ENCODE assay signal across 7 mouse cellular contexts in genomic region chr16:31016169-31016568, GRCm38 (mm10).
A peak's percentile ranks its signal among the peaks of the same experiment; 100 is the strongest.
DNase-seq lines count a peak whose midpoint lies in the region; TF ChIP-seq lines count a peak whose summit lies in the region.

No protein-coding gene starts in this region.

- TF ChIP-seq POLR2A in CH12.LX (IDR thresholded peaks at IDR 0.05; ENCODE audit: low read depth, low read length), result no peak

- no peak overlapping the region for H3K27ac ChIP-seq in CH12.LX (ENCODE audit: insufficient read depth, low read depth)

- H3K4me2 ChIP-seq in CH12.LX (ENCODE audit: insufficient read depth, low read depth, poor library complexity, severe bottlenecking), result no peak overlapping the region

- no peaks in the 10 kb centered on the region for H3K27me3 ChIP-seq in CH12.LX (replicated peaks)

- H3K4me3 ChIP-seq in CH12.LX (replicated peaks in 1 of 3; ENCODE audit: low read depth in 2 of 3, low read length in 2 of 3, poor library complexity in 1 of 3), result no peak overlapping the region

- H3K79me2 ChIP-seq in CH12.LX (replicated peaks; ENCODE audit: control insufficient read depth, extremely low read depth, insufficient read depth, poor library complexity, severe bottlenecking), result no peaks in the 10 kb centered on the region

- in situ Hi-C loops in CH12.LX (cut with MboI; ENCODE audit: low pct_ligation_motif_present, low pct_unique_long_range_greater_than_20kb, low sequenced_read_pairs), result no loop called here

- TF ChIP-seq RAD21 in CH12.LX (IDR thresholded peaks at IDR 0.05; ENCODE audit: low read depth, low read length), result peak; percentile 36

- H3K9ac ChIP-seq in CH12.LX (ENCODE audit: insufficient read depth, low read depth), result no peak overlapping the region

- peaks cover 24 to 47% of the 10 kb centered on the region in 2 experiments for H3K4me1 ChIP-seq in CH12.LX (ENCODE audit: control insufficient read depth in 1 of 2, insufficient read depth in 2 of 2)

- H3K36me3 ChIP-seq in CH12.LX (replicated peaks in 1 of 2; ENCODE audit: control insufficient read depth in 1 of 2, insufficient read depth in 1 of 2, low read length in 1 of 2), result peaks cover 2 to 56% of the 10 kb centered on the region in 2 experiments

- H3K9me3 ChIP-seq in CH12.LX (replicated peaks; ENCODE audit: low read length), result no peaks in the 10 kb centered on the region

- no peak for TF ChIP-seq EP300 in CH12.LX (IDR thresholded peaks at IDR 0.05; ENCODE audit: low read length)

- DNase-seq in kidney, adult 9 months, result peak; percentile 40
- no peak for DNase-seq in kidney, postnatal 14 days
- peak; percentile 61 for DNase-seq in CH12.LX (ENCODE audit: extremely low read depth)
- peak; percentile 36 to 60 for DNase-seq in adrenal gland, postnatal 36 days
- peak; percentile 43 for DNase-seq in naive thymus-derived CD4-positive, alpha-beta T cell, adult 2 months (ENCODE audit: low read depth)
- no peak for DNase-seq in embryo, embryonic 10 days (ENCODE audit: low spot score)
- DNase-seq in layer of hippocampus, postnatal 14 days (ENCODE audit: low spot score in 2 of 2), result no peak

- peak; percentile 47 to 67; a peak in 3 of 4 replicates for TF ChIP-seq CTCF in CH12.LX (conservative IDR thresholded peaks at IDR 0.05 in 1 of 2, IDR thresholded peaks at IDR 0.05 in 1 of 2; ENCODE audit: low read depth in 2 of 2, low read length in 2 of 2)

- dilution Hi-C loops in CH12.LX (cut with MboI; ENCODE audit: extremely low pct_ligation_motif_present, extremely low pct_unique_long_range_greater_than_20kb, low sequenced_read_pairs), result no loop called here

TF ChIP-seq in CH12.LX, 34 proteins besides CTCF, POLR2A, EP300 and RAD21:
- TF ChIP-seq SMC3 (IDR thresholded peaks at IDR 0.05; ENCODE audit: low read depth, low read length) (peak; percentile 69), UBTF (IDR thresholded peaks at IDR 0.05; ENCODE audit: low read depth, low read length) (no peak)

Comparison
In these comparisons a context has a peak if more than half of its experiments do, and no peak if none do; other contexts are left out.
1. DNase-seq: peak in kidney, adult 9 months (single experiment), CH12.LX (single experiment), adrenal gland, postnatal 36 days (2 of 2) and naive thymus-derived CD4-positive, alpha-beta T cell, adult 2 months (single experiment); none in kidney, postnatal 14 days (single experiment), embryo, embryonic 10 days (single experiment) and layer of hippocampus, postnatal 14 days (0 of 2).